Mouse (Mus musculus): ENCODE measurements around the gene Cym. TPM values are rescaled to one million over a fixed set of nuclear protein-coding genes. Genes with fewer than 3 reads are reported as not detected.

The Cym gene
- not detected for polyA plus RNA-seq (2014; fragmentation: Illumina TruSeq; extraction: RNeasy Lipid Tissue Mini Kit (QIAGEN cat#74804))

DNA sequence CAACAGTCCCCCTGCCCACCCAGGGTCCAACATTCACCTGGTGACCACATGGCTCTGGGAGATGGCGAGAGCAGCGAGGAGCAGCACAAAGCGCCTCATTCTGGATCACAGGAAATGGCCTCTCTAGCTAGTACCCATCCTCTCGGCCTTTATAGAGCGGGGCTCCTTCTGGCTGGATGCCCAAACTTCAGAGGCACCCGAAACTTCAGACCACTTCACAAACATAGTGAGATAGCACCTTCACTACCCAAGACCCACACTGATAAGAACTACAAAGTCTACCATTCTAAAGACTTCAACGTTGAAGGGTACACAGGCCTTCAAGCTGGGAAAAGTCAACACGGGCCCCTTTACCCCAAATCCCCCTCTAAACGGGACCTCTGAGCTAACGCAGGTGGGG is at the start of gene Cym:
TSS of gene Cym (minus strand) at position 125 of the 400 bp plus-strand sequence.

DNA sequence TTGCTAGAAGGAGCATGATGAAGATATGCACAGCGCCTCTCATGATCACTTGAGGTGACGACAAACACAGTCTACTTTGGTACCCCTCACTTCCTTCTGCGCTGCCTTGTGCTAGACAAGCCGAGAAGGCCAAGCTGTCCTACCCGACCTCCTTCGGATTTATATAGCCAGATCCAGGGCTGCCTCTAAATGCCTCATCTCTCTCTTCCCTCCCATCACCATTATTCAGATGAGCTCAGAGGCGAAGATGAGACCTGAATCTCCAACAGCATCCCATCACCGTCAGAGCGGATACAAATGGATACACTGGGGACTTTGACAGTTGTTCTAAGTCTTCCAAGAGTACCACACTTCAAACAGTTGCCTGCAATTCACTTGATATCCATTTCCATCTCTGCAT is 18.1 kb upstream of the Cym start, which contains the start of gene Prok1:
TSS of gene Prok1 (minus strand) at position 101 of the 400 bp plus-strand sequence.

DNA sequence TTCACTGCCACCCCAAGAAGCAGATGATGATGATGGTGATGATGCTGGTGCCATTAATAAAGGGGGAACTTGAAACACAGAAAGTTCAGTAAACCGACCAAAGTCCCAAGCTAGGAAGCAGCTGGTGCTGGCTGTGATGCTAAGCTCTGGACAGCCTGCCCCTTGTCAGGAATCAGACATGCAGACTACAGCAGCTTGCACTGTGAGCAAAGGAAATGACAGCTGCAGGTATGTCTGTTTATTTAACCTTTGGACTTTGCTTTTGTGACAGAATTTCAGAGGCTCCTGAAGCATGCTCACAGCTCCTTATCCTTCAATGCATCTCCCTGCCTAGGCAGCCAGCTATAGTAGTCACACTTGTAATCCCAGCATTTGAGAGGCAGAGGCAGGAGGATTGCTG is 9.0 kb upstream of the Cym start, which contains the start of gene A630076J17Rik:
TSS of gene A630076J17Rik (plus strand) at position 88 of the 400 bp plus-strand sequence.

DNA sequence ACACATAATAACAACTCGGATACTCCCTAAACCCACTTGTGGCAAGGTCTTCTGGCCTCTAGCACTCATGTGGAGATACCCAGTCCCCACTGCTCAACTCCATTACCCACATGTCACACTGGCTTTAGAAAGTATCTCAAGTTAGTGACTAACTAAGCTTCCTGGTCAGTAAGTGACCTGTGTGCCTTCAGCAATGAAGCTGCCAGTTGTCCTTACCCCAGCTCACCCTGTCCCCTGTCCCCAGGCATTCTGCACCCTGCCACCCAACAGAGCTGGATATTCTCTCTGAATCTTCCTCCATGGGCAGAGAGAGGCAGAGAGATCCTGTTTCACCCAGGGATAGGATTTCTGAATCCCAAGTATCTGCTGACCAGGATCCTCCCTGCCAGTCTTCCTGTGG is 38.8 kb downstream of the Cym start, which contains the start of gene Kcna10:
TSS of gene Kcna10 (plus strand) at position 301 of the 400 bp plus-strand sequence.

Other genes starting within 250 kb of the Cym start
- not detected for gene Kcna3, start 185.6 kb downstream of the Cym start, polyA plus RNA-seq (2014; fragmentation: Illumina TruSeq; extraction: RNeasy Lipid Tissue Mini Kit (QIAGEN cat#74804))
- 3.8 TPM for gene Kcna2, start 120.6 kb downstream of the Cym start, polyA plus RNA-seq (2014; fragmentation: Illumina TruSeq; extraction: RNeasy Lipid Tissue Mini Kit (QIAGEN cat#74804))
- not detected for gene Kcna10, start 38.7 kb downstream of the Cym start, polyA plus RNA-seq (2014; fragmentation: Illumina TruSeq; extraction: RNeasy Lipid Tissue Mini Kit (QIAGEN cat#74804))
- gene A630076J17Rik, start 8.9 kb upstream of the Cym start, polyA plus RNA-seq (2014; fragmentation: Illumina TruSeq; extraction: RNeasy Lipid Tissue Mini Kit (QIAGEN cat#74804)) = not detected
- not detected for gene Prok1, start 18.0 kb upstream of the Cym start, polyA plus RNA-seq (2014; fragmentation: Illumina TruSeq; extraction: RNeasy Lipid Tissue Mini Kit (QIAGEN cat#74804))
- 150 TPM for gene Lamtor5, start 57.1 kb upstream of the Cym start, polyA plus RNA-seq (2014; fragmentation: Illumina TruSeq; extraction: RNeasy Lipid Tissue Mini Kit (QIAGEN cat#74804))
- gene Slc16a4, start 69.5 kb upstream of the Cym start, polyA plus RNA-seq (2014; fragmentation: Illumina TruSeq; extraction: RNeasy Lipid Tissue Mini Kit (QIAGEN cat#74804)) = 12.2 TPM
- gene Rbm15, start 111.9 kb upstream of the Cym start, polyA plus RNA-seq (2014; fragmentation: Illumina TruSeq; extraction: RNeasy Lipid Tissue Mini Kit (QIAGEN cat#74804)) = 25.7 TPM
- gene Kcnc4, start 237.8 kb upstream of the Cym start, polyA plus RNA-seq (2014; fragmentation: Illumina TruSeq; extraction: RNeasy Lipid Tissue Mini Kit (QIAGEN cat#74804)) = not detected

Measured in ovary, adult 10 weeks (tissue).